Mouse (Mus musculus): ENCODE measurements around the gene Vdr.

- TF ChIP-seq EP300 (IDR thresholded peaks at IDR 0.05), result no peak
- TF ChIP-seq CTCF (IDR thresholded peaks at IDR 0.05), result no peak
Measured at GRCm38 (mm10) chr15:97927018-97927417, 16.6 kb upstream of the Vdr start.

Measured in lung, postnatal 0 days (tissue).